Mouse (Mus musculus) right cerebral cortex, postnatal 25 days (tissue): Measurements from ENCODE around the gene Coa4.

ENCODE experiments used
- DNase-seq: peaks from one replicate; pipeline ENCODE4 v3.0.0; 2022

The Coa4 gene

GRCm38 (mm10) chr7:100569907-100570306 lies 33.0 kb downstream of the Coa4 start:
- no peak for DNase-seq

- no peak for DNase-seq
Measured at GRCm38 (mm10) chr7:100570930-100571715, 34.3 kb downstream of the Coa4 start.

- DNase-seq, result no peak
Measured at GRCm38 (mm10) chr7:100572061-100572460, 35.2 kb downstream of the Coa4 start.

GRCm38 (mm10) chr7:100572704-100573103 lies 35.8 kb downstream of the Coa4 start:
- DNase-seq, result no peak

- no peak for DNase-seq
Measured at GRCm38 (mm10) chr7:100578794-100579193, 41.9 kb downstream of the Coa4 start.

- no peak for DNase-seq
Measured at GRCm38 (mm10) chr7:100582235-100582634, 45.4 kb downstream of the Coa4 start.

GRCm38 (mm10) chr7:100582727-100583236 lies 45.9 kb downstream of the Coa4 start:
- DNase-seq, result peak; percentile 90

- DNase-seq, result no peak
Measured at GRCm38 (mm10) chr7:100589816-100590215, 52.9 kb downstream of the Coa4 start.
